Mouse (Mus musculus): Measurements from ENCODE around the gene 9630041A04Rik.

The 9630041A04Rik gene

DNA sequence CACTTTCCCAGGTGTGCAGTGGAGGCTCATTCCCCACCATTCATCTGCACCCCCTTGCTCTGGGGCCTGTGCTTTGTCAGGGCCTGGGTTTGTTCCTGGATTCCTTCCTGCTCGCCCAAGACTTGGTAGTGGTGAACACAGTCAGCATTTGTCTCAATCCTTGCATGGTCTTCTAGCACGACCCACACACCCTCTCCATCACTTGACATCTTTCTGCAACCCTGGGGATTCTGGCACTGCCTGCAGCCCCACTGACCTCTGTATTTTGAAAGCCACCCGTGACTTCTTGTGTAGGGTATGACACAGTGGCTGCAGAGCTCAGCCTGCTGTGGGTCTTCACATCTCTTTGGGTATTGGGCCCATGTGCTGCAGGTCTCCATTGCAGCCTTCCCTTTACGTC is 57.1 kb downstream of the 9630041A04Rik start:
- WGBS = 86% methylated on average over 4 of the region's 4 CpGs

GRCm38 (mm10) chr9:101919324-101919723 is 57.7 kb downstream of the 9630041A04Rik start:
- 71% methylated on average over 5 of the region's 5 CpGs for WGBS

GRCm38 (mm10) chr9:101922846-101923245 is 61.2 kb downstream of the 9630041A04Rik start:
- 80% methylated on average over 4 of the region's 4 CpGs for WGBS

DNA sequence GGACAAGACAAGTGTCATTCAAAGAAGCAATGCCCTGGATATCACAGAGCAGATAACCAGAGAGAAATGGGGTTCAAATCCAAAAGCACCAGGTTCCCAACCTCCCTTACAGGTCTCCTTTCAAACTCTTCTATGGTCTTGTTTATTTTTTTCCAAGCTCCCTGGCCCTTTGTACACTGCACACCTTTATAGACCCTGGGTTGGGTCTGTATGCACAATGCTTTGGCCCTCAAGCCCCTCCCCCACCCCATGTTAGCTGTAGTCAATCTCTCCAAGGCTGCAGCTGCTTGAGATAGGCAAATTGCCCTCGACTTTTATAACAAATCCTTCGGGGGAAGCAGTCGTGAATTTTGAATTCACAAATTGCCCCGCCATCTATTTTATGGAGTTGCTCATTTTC is 63.2 kb downstream of the 9630041A04Rik start:
- WGBS = 73% methylated on average over 4 of the region's 4 CpGs

- WGBS = 76% methylated on average over 8 of the region's 8 CpGs
These were observed 72.4 kb downstream of the 9630041A04Rik start for GRCm38 (mm10) chr9:101933946-101934573.

DNA sequence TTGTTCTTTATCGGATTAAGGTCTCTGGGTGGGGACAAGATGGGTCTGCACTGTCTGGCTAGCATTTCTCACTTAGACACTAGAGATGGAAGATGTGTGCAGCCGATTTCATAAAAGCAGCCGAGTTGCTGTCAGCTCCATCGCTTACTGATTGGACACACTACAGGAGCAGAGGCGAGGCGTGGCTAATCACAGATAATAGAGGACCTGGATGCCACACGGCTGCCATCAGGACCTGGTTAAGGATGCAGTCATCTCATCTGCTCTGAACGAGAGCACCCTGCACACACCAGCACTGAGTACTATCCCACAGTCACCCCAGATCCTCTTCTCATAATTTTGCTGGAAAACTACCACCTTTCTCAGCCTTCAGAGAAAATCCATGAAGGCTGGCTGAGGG is 73.2 kb downstream of the 9630041A04Rik start:
- 86% methylated on average over 8 of the region's 8 CpGs for WGBS

DNA sequence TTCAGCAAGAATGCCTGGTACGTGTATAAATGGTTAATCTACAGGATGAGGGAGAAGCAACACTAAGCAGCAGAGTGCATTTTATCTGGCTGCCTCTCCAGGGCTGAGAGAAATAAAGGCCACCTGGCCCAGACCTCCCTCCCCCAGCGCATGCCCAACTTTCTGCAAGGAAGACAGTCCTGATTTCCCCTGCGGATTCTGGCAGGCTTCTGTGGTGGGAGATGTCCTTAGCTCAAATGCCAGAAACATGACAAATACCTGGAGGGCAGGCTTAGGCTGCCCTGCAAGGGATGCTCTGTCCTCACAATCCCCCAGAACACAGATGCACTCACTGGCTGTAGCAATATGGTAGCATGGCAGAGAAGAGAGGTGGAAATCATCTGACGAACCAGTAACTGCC is 76.4 kb downstream of the 9630041A04Rik start:
- WGBS = 80% methylated on average over 4 of the region's 4 CpGs

- WGBS = 63% methylated on average over 5 of the region's 5 CpGs
These were observed 77.4 kb downstream of the 9630041A04Rik start for GRCm38 (mm10) chr9:101939006-101939405.

DNA sequence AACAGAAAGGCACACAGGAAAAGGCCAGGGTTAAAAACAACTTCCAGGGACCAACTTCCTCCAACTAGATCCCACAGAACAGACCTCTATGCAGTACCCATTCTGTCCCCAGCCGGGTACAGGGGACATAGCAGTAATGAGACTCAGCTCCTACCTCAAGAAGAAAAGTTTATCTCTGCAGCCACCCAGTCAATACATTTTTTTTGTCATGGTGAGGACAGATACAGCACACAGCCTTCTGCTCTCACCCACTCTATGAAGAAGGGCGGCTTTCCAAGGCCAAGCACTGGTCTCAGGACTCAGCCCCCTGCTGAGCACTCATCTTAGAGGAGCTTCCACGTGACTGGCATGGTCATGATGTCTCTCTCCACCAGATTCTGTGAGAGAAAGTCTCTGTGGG is 78.5 kb downstream of the 9630041A04Rik start:
- WGBS = 78% methylated on average over 3 of the region's 3 CpGs

- 85% methylated on average over 9 of the region's 9 CpGs for WGBS
These were observed 80.5 kb downstream of the 9630041A04Rik start for GRCm38 (mm10) chr9:101942058-101942669.

GRCm38 (mm10) chr9:101945326-101945725 is 83.7 kb downstream of the 9630041A04Rik start:
- 53% methylated on average over 7 of the region's 7 CpGs for WGBS

- WGBS = 95% methylated on average over 4 of the region's 4 CpGs
These were observed 84.2 kb downstream of the 9630041A04Rik start for GRCm38 (mm10) chr9:101945814-101946213.

- WGBS = 43% methylated on average over 3 of the region's 3 CpGs
These were observed 88.5 kb downstream of the 9630041A04Rik start for GRCm38 (mm10) chr9:101950101-101950500.

- WGBS = 88% methylated on average over 4 of the region's 4 CpGs
These were observed 92.9 kb downstream of the 9630041A04Rik start for GRCm38 (mm10) chr9:101954529-101954928.

DNA sequence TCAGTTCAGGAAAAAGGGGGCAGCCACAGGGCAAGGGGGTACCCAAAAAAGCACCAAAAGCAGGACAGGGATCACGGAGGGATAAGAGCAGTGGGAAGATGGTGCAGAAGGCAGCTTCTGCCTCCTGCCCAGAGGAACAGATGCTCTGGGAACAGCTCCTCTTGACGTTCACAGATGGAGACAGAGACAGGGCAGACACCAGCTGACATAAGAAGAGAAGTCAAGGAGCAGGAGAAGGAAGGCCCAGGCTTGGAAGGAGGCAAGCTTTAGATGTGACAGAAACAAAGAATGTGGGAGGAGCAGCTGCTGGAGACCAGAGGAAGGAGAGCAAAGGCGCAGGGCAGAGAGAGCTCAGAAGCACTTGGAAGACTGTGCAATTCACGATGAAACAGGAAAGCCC is 94.6 kb downstream of the 9630041A04Rik start:
- 32% methylated on average over 4 of the region's 4 CpGs for WGBS

- WGBS = 34% methylated on average over 6 of the region's 6 CpGs
These were observed 110.2 kb downstream of the 9630041A04Rik start for GRCm38 (mm10) chr9:101971806-101972205.

DNA sequence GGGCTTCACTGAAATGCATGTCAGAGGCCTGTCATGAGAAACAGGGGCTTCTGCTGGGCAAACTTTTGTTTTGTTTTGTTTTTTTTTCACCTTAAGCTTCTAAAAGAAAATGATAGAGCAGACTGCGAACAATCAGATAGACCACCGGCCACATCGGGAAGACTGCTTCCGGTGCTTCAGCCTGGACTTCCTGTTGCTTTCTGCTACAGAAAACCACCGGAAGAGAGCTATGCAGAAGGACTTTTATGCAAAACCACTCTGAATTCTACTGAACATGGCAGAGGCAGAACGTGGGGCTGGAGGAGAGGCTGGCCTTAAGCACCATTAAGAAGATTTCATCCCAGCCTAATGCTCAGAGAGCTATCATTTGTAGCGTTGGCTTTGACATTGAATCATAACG is 110.7 kb downstream of the 9630041A04Rik start:
- WGBS = 73% methylated on average over 8 of the region's 8 CpGs

GRCm38 (mm10) chr9:101976884-101977465 is 115.3 kb downstream of the 9630041A04Rik start:
- WGBS = 52% methylated on average over 4 of the region's 4 CpGs

- 77% methylated on average over 2 of the region's 2 CpGs for WGBS
These were observed 119.5 kb downstream of the 9630041A04Rik start for GRCm38 (mm10) chr9:101981161-101981560.

DNA sequence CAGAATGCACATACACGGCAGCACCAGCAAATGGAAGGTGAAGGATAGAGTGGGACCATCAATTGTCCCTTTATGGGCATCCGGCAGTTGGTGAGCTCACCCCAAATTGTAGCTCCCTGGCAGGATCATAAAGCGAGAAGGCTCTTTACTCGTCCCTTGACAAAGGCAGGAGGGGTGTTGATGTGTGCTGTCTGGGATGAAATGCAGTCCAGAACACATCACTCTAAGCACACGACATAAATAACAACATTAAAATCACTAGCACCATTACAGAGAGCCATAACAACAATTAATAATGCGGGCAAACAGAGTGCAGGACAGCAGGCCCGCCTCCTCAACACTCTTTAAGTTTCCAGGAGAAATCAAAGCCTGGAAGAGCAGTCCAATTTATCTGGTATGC is 120.7 kb downstream of the 9630041A04Rik start:
- WGBS = 85% methylated on average over 7 of the region's 7 CpGs

GRCm38 (mm10) chr9:101986910-101987309 is 125.3 kb downstream of the 9630041A04Rik start:
- 73% methylated on average over 2 of the region's 2 CpGs for WGBS

GRCm38 (mm10) chr9:101990032-101990431 is 128.4 kb downstream of the 9630041A04Rik start:
- 79% methylated on average over 6 of the region's 6 CpGs for WGBS

- 40% methylated on average over 12 of the region's 12 CpGs for WGBS
These were observed 129.2 kb downstream of the 9630041A04Rik start for GRCm38 (mm10) chr9:101990836-101991235.
